Mouse (Mus musculus) urinary bladder, adult 18-20 months (tissue): ENCODE measurements around the gene H2afv.
"Not testable (repeated sequence)": the region's sequence is repeated elsewhere in the genome, so short reads cannot be mapped to it uniquely, and the experiment has no call there.

ENCODE experiments used
- DNase-seq, 2 experiments: peaks; one replicate each; pipeline ENCODE4 v3.0.0; 2022; ENCODE audit warnings: low spot score in 2 of 2, mixed read lengths in 2 of 2

Gene H2afv

DNA sequence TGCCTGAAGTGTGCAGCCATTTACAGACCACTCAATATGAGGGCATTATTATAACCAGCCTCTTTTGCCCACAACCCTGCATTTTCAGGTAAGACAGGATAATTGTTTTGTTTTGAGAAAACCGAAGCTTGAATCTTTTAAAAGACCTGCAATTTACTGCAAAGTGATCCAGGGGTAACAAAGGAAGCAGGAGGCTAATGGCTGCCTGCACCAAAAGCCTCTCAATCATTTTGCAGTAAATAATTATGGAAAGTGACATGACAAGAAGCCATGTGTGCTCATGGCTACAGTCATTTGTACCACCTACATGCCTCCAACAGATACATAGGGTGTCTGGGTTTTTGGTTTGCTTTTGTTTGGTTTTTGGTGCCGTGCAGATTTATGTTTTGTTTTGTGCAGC is 26.8 kb upstream of the H2afv start:
- no peak for DNase-seq

DNA sequence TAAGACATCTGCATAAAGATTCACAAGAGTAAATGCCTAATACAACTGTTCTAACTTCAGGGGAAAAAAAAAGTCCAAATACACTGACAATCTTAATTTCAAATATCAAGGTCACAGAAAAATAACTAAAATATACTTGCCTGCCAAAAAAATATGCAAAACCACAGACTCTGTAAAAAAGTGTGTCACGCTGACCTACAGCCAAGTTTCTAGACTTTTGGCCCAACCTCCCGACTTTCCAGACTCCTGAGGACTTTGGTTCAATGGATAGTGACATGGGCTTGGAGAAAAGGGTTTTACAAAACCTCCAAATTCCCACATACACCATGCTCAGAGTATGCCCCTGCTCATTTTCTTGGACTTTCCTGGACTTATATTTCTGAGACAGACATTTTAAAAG is 24.3 kb upstream of the H2afv start:
- DNase-seq: no peak

- DNase-seq: no peak
Observed at GRCm38 (mm10) chr11:6465122-6465521, 20.9 kb upstream of the H2afv start.

DNA sequence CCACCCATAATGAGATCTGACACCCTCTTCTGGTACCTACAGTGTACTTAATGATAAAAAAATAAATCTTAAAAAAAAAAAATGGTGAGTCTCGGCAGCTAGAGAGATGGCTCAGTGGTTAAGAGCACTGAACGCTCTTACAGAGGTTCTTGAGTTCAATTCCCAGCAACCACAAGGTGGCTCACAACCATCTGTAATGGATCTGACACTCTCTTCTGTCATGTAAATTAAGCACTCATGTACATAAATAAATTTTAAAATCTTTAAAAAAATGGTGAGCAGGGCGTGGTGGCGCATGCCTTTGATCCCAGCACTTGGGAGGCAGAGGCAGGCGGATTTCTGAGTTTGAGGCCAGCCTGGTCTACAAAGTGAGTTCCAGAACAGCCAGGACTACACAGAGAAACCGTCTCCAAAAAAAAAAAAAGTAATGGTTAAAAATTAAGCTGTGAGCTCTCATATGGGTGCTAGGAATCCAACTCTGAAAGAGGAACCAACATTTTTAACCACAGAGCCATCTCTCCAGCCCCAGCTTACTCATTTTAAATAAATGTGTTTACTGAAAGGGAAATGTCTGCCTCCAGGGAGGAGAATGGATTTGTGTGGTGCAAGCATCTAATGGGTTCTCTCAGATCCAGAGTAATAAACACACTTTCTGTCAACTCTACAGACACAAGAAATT is 19.1 kb upstream of the H2afv start:
- DNase-seq: no peak

DNA sequence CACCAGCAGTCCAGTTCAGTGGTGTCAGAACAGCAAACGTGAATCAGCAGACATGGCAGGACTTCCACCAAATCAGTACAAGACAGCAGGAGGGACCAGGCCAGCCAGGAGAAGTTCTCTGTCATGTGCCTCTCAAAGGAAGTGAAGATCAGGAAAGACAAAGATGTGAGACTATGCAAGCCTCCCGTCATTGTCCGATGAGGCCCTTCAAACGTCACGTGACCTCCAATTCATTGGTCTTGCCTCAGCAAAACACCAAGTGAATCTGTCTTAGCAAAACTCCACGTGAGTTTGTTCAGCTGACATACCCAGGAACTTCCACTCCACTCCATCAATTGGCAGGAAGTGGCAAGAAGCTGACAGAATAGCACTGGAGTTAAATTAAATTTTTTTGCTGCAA is 11.8 kb upstream of the H2afv start:
- DNase-seq: no peak

DNA sequence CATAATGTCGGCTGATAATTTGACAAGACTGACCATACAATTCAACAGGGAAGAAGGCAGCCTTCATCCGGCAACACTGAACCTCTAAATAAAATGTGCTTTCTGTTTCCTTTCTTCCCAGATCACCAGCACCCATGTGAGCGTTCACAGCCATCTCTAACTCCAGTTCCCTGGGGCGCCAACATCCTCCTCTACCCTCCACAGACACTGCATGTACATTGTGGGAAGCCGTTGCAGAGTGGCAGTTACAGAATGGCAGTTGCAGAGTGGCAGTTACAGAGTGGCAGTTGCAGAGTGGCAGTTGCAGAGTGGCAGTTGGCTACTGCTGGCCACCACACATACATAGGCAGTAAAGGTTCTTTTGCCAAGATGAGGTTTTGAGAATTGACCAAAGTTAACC is 3.9 kb upstream of the H2afv start:
- not testable (repeated sequence) for DNase-seq

DNA sequence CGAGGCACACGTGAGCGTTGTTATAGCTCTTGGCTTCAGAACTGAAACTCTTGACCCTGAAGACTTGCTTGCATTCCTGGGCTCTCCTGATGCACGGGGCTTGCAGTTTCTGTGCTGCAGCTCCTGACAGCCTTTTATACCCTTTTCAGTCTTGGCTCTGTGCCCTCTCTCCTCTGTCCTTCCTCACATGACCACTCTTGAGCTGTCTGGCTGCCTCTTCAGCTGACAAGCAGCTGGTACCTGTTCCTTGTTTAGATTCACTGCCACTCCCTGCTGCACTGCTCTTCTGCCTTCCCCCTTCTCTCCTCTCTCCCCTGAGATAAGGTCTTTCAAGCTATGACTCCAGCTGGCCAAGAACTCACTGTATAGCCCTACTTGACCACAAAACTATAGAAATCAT is 3.2 kb upstream of the H2afv start:
- no peak for DNase-seq

DNA sequence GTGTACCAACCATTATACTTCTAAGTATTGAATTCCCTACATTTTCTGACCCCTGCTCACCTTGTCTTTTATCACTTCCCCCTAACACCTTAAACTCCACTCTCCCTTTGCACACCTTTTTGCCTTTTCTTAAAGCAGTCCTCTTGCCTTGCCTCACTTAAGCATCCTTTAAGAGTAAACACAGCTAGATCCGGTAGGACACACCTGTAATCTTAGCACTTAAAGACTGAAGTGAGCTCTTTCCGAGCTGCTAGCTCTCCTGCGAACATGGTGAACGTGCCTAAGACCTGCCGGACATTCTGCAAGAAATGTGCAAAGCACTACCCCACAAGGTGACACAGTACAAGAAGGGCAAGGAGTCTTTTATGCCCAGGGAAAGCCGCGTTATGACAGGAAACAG is 1.7 kb upstream of the H2afv start:
- no peak for DNase-seq

GRCm38 (mm10) chr11:6445441-6445840 is 1.2 kb upstream of the H2afv start:
- no peak for DNase-seq

DNA sequence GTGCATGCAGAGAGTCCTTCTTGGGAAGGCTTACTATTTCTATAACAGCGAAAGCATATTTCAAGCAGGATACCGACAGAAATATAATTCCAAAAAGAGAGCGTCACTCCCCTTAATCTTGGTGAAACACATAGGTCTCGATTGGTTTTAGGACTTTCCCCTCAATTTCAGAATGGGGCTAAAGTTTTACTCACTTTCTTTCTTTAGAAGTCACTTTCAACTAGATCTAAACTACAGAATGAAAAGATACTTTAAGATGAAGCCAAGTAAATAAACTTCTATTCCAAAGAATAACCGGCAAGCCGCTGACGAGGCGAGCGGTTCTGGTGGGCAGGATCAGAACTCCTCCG is 541 bp downstream of the H2afv start:
- no peak for DNase-seq

- DNase-seq: no peak
Observed at GRCm38 (mm10) chr11:6443102-6443501, 1.1 kb downstream of the H2afv start.

DNA sequence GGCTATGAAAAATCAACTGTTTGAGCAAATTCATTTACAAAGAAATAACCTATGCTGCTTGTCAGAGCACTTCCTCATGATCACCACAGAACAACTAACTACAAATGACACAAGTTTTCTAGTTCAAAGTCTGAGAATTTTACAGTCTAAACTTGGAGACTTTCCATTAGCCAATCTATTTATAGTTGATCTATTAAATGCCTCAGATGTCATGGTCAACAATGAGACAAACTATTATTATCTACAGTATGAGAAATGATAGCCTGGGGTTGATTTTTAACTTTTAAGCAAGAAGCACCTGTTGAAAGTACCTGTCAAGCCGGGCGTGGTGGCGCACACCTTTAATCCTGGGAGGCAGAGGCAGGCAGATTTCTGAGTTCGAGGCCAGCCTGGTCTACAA is 1.7 kb downstream of the H2afv start:
- no peak for DNase-seq

GRCm38 (mm10) chr11:6440171-6440570 is 4.1 kb downstream of the H2afv start:
- DNase-seq: no peak

DNA sequence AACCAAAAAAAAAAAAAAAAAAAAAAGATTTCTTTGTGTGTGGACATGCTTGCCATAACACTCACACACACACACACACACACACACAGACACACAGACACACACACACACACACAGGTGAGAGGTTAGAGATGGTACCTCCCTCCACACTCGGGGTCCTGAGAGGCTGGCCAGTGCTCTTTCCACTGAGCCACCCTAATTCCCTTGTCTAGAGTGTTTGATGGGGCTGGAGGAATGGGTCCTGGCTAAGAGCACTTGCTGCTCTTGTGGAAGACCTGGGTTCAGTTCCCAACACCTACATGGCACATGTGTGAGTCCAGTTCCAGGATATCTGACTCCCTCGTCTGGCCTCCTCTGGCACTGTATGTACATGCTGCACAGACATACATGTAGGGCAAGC is 6.6 kb downstream of the H2afv start:
- DNase-seq: no peak

DNA sequence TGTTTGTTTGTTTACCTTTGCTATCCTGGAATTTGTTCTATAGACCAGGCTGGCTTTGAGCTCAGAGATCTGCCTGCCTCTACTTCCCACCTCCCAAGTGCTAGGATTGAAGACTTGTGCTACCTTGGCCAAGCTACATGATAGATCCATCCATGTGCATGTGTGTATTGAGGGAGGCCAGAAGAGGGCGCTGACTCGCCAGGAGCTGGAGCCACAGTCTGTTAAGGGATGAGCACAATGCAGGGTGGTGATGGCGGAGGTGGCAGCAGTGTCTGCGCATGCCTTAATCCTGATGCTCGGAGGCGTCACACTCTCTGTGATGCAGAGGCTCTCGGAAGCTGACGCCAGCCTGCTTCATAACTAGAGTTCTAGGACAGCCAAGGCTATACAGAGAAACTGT is 7.8 kb downstream of the H2afv start:
- peak in 1 of 2 experiments; percentile 20 for DNase-seq

DNA sequence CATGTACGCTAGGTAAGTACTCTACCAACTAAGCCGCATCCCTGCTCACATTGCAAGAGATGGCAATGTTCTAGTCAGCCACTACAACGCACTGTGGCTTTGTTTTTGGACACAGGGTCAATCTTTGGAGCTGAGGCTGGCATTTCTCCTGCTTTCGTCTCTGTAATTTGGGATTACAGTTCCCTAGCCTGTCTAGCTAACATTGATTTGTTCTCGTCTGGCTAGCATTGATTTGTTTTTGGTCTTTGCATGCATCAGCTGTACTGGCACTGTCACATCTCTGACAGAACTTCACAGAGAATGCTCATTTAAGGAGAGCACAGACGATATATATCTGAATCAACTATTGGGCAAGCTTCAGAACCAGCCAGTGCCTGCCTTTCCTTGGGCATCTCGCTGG is 14.1 kb downstream of the H2afv start:
- DNase-seq: no peak

- no peak for DNase-seq
Observed at GRCm38 (mm10) chr11:6420722-6421350, 23.4 kb downstream of the H2afv start.

DNA sequence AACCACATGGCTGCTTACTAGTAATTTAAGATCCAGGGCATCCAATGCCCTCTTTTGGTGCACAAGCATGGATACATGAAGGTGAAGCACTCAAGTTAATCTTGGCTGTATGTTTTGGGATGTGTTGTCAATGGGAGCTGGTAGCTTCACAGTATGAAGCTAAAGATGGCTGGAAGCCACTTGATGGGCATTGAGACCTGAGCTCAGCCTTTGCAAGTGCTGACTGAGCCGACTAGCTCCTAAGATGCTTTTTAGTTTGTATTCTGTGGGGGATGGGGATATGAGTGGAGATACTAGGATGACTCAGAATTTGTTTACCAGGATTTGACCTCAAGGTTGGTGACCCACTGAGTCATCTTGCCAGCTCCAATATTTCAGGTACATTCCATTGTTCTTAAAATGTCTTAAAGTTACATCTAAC is 23.9 kb downstream of the H2afv start:
- no peak for DNase-seq

GRCm38 (mm10) chr11:6419156-6419555 is 25.1 kb downstream of the H2afv start:
- not testable (repeated sequence) for DNase-seq

GRCm38 (mm10) chr11:6418751-6419150 is 25.5 kb downstream of the H2afv start:
- DNase-seq: no peak

DNA sequence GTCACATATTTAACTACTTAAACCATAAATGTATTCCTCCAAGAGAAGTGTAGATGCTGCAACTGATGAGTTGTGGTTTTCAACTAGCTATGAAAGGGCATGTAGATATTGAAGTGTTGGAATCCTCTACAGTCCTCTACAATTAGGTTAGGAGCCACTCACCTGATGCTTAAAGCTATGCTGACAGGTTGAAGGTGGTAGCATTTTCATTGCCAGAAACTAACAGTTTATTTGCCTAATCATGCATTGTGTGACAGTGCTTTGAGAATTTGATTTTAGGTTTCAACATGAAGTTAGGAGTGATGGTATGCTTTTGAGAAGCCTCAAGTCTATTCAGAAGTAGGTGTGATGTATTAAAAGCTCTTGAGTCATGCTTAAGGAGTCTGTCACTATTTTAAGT is 26.8 kb downstream of the H2afv start:
- no peak for DNase-seq

GRCm38 (mm10) chr11:6417069-6417468 is 27.2 kb downstream of the H2afv start:
- DNase-seq: no peak

GRCm38 (mm10) chr11:6416405-6417034 is 27.7 kb downstream of the H2afv start:
- peak; percentile 72 to 84 for DNase-seq
